Comparison of ENCODE assay signal across 8 mouse cellular contexts in the genomic region with DNA sequence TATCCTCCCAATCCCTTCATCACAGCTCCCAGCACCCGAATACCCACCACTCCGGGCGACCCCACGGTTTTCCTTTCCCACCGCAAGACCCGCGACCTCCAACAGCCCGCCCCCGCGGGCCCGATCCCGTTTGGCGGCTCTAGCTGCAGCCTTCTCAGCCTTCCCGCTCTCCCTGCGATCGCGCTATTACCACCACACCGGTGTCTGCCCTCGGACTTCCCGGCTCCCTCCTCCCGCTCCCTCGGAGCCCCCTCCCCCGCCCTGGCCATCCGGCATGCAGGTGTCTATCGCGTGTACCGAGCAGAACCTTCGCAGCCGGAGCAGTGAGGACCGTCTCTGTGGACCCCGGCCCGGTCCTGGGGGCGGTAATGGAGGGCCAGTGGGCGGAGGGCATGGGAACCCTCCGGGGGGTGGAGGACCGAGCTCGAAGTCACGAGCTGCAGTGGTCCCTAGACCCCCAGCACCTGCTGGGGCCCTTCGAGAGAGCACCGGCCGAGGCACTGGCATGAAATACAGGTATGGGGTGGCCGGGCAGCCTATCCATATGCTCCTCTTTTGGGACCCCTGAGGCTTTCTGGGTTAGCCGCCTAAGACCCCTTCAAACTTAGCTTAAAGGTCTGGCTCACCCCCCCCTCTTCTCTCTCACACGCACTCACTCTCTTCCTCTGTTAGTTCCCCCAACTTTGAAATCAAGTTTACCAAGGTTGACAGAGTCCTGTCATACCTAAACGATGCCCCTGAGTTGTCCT. TPM values are rescaled to one million over a fixed set of nuclear protein-coding genes. Genes with fewer than 3 reads are reported as not detected.
A peak's percentile ranks its signal among the peaks of the same experiment; 100 is the strongest.
DNase-seq lines count a peak whose midpoint lies in the region; ATAC-seq lines count a peak whose summit lies in the region.

No protein-coding gene starts in this region.

- peak overlapping the region; percentile 54 for H3K4me3 ChIP-seq in hindbrain, embryonic 13.5 days

- no peaks in the 10 kb centered on the region for H3K9me3 ChIP-seq in hindbrain, embryonic 13.5 days

- H3K4me1 ChIP-seq in hindbrain, embryonic 13.5 days (replicated peaks) = peaks cover 58% of the 10 kb centered on the region

- peak; percentile 37 to 55 for DNase-seq in cerebellum, adult 18-20 months
- DNase-seq in cerebellum, adult 11 months = no peak
- peak; percentile 43 for DNase-seq in right cerebral cortex, postnatal 4 days
- DNase-seq in right cerebral cortex, adult 2 months (ENCODE audit: low spot score in 2 of 2) = no peak
- DNase-seq in thymus, postnatal 25 days = peak; percentile 52
- no peak for DNase-seq in retina, postnatal 1 day

- H3K27me3 ChIP-seq in hindbrain, embryonic 13.5 days = peaks cover 35% of the 10 kb centered on the region

- peak overlapping the region; percentile 82 for H3K4me2 ChIP-seq in hindbrain, embryonic 13.5 days

- peak overlapping the region; percentile 78 for H3K9ac ChIP-seq in hindbrain, embryonic 13.5 days

- H3K27ac ChIP-seq in hindbrain, embryonic 13.5 days = 0 out of 2 replicates have a peak overlapping the region, but pooled peaks have one; percentile 35

- no peaks in the 10 kb centered on the region for H3K36me3 ChIP-seq in hindbrain, embryonic 13.5 days

- ATAC-seq in hindbrain, embryonic 13.5 days (ENCODE audit: low FRiP score) = peak; percentile 8; the same call in 1 of the 2 replicates
- ATAC-seq in megakaryocyte-erythroid progenitor cell, adult 5-6 weeks (replicated peaks; ENCODE audit: low FRiP score, low TSS enrichment, poor library complexity, severe bottlenecking) = peak; percentile 5; the same call in 1 of the 2 replicates

- WGBS in hindbrain, embryonic 13.5 days = 2% methylated on average over 45 of the region's 45 CpGs

RNA-seq across cellular contexts. Expression of gene Kcnab3, which starts 0.5 kb away (rescaled TPM):
- 4.2 and 5.1 TPM in 2 replicates for polyA plus RNA-seq in hindbrain, embryonic 13.5 days (2015; fragmentation: Nextera tagmentation; extraction: Ambion mirVana)
- not detected in 2 replicates for total RNA-seq in megakaryocyte-erythroid progenitor cell, adult 5-6 weeks (2014; fragmentation: Nextera tagmentation)
- total RNA-seq in megakaryocyte-erythroid progenitor cell, adult 5-6 weeks (2017) = 0.38 TPM in 1 of 2 replicates, not detected in the other

RNA-seq across cellular contexts. Expression of gene Trappc1, which starts 2.8 kb away (rescaled TPM):
- 204 and 210 TPM in 2 replicates for polyA plus RNA-seq in hindbrain, embryonic 13.5 days (2015; fragmentation: Nextera tagmentation; extraction: Ambion mirVana)
- 77.9 and 81.4 TPM in 2 replicates for total RNA-seq in megakaryocyte-erythroid progenitor cell, adult 5-6 weeks (2014; fragmentation: Nextera tagmentation)
- total RNA-seq in megakaryocyte-erythroid progenitor cell, adult 5-6 weeks (2017) = 82.4 and 97.4 TPM in 2 replicates

RNA-seq across cellular contexts. Expression of gene Cntrob, which starts 3.0 kb away (rescaled TPM):
- 22.6 and 24.4 TPM in 2 replicates for polyA plus RNA-seq in hindbrain, embryonic 13.5 days (2015; fragmentation: Nextera tagmentation; extraction: Ambion mirVana)
- 40.0 and 56.6 TPM in 2 replicates for total RNA-seq in megakaryocyte-erythroid progenitor cell, adult 5-6 weeks (2014; fragmentation: Nextera tagmentation)
- total RNA-seq in megakaryocyte-erythroid progenitor cell, adult 5-6 weeks (2017) = 19.7 and 31.6 TPM in 2 replicates

RNA-seq across cellular contexts. Expression of gene Rnf227, which starts 13.7 kb away (rescaled TPM):
- 163 and 166 TPM in 2 replicates for polyA plus RNA-seq in hindbrain, embryonic 13.5 days (2015; fragmentation: Nextera tagmentation; extraction: Ambion mirVana)
- total RNA-seq in megakaryocyte-erythroid progenitor cell, adult 5-6 weeks (2014; fragmentation: Nextera tagmentation) = 1.9 and 2.8 TPM in 2 replicates
- total RNA-seq in megakaryocyte-erythroid progenitor cell, adult 5-6 weeks (2017) = 3.3 and 5.6 TPM in 2 replicates

RNA-seq across cellular contexts. Expression of gene Chd3, which starts 42.6 kb away (rescaled TPM):
- 92.4 and 93.5 TPM in 2 replicates for polyA plus RNA-seq in hindbrain, embryonic 13.5 days (2015; fragmentation: Nextera tagmentation; extraction: Ambion mirVana)
- total RNA-seq in megakaryocyte-erythroid progenitor cell, adult 5-6 weeks (2014; fragmentation: Nextera tagmentation) = 45.7 and 57.3 TPM in 2 replicates
- 21.0 and 49.2 TPM in 2 replicates for total RNA-seq in megakaryocyte-erythroid progenitor cell, adult 5-6 weeks (2017)

Comparison
In these comparisons a context has a peak if more than half of its experiments do, and no peak if none do; other contexts are left out.
1. DNase-seq: peak in cerebellum, adult 18-20 months (2 of 2), right cerebral cortex, postnatal 4 days (single experiment) and thymus, postnatal 25 days (single experiment); none in cerebellum, adult 11 months (single experiment), right cerebral cortex, adult 2 months (0 of 2) and retina, postnatal 1 day (single experiment).